Mouse (Mus musculus) kidney, adult 2 months (tissue): ENCODE data around the gene Rtf2. TPM values are rescaled to one million over a fixed set of nuclear protein-coding genes. Genes with fewer than 3 reads are reported as not detected.

Experiments
- DNase-seq: peaks from one replicate; pipeline ENCODE4 v3.0.0; 2021
- H3K27ac ChIP-seq: fragments of 200-500 bp; 2 replicates; pipeline ENCODE4 v1.5.1; 2012; ENCODE audit warnings: low read depth, low read length, control low read depth, inconsistent platforms; ENCODE audit not compliant: insufficient read depth
- H3K27me3 ChIP-seq: fragments of 200-500 bp; replicated peaks from 2 replicates; pipeline ENCODE4 v1.6.1; 2012; ENCODE audit warnings: mild to moderate bottlenecking, moderate library complexity, low read length, inconsistent platforms; ENCODE audit not compliant: control insufficient read depth, insufficient read depth
- H3K36me3 ChIP-seq: fragments of 200-500 bp; 2 replicates; pipeline ENCODE4 v1.6.1; 2012; ENCODE audit warnings: mild to moderate bottlenecking, moderate library complexity, low read length, inconsistent platforms; ENCODE audit not compliant: control insufficient read depth, insufficient read depth
- H3K4me1 ChIP-seq: fragments of 200-500 bp; 2 replicates; pipeline ENCODE4 v1.6.1; 2011; ENCODE audit warnings: low read length; ENCODE audit not compliant: control insufficient read depth, insufficient read depth
- H3K4me3 ChIP-seq: fragments of 200-500 bp; 2 replicates; pipeline ENCODE4 v1.5.1; 2011; ENCODE audit warnings: mild to moderate bottlenecking, low read depth, low read length, control low read depth; ENCODE audit not compliant: insufficient read depth
- CTCF ChIP-seq: fragments of 200-500 bp; conservative IDR thresholded peaks from 2 replicates; pipeline ENCODE4 v1.5.1; 2011; ENCODE audit warnings: low read depth, mild to moderate bottlenecking, control low read depth, low read length, moderate library complexity, mixed read lengths; ENCODE audit not compliant: insufficient read depth, insufficient read length
- POLR2A ChIP-seq: fragments of 200-500 bp; IDR thresholded peaks from one replicate; pipeline ENCODE4 v1.6.1; 2011; ENCODE audit warnings: low read depth, low read length, control low read depth
- WGBS: fragments of 180-500 bp; shearing (Covaris S2); methylation state at CpG from one replicate; pipeline ENCODE4 v1.1.7; 2018; 5-methylcytosine and 5-hydroxymethylcytosine counted together
- polyA plus RNA-seq: library from polyadenylated mRNA; depleted of rRNA; stranded (reverse); fragments of >200 nt; gene quantifications from 2 replicates; pipeline ENCODE4 v1.2.3, GENCODE M21; 2012; rRNA removed

Gene Rtf2
- polyA plus RNA-seq: 37.7 and 39.9 TPM in 2 replicates

- Histone ChIP-seq H3K27me3 (no peaks in the 10 kb centered on the region), H3K36me3 (no peaks in the 10 kb centered on the region), H3K4me1 (peaks cover 9% of the 10 kb centered on the region; the same call in 1 of the 2 replicates), H3K4me3 (peak within 1 kb of the TSS; percentile 94), H3K27ac (peak within 1 kb of the TSS; percentile 11)
- 2% methylated on average over 35 of the region's 35 CpGs for WGBS
- peak; percentile 100 for DNase-seq
- TF ChIP-seq POLR2A: no peak
- no peak for TF ChIP-seq CTCF
Measured at GRCm38 (mm10) chr2:172439843-172440639, at the start of gene Rtf2. Gene Rtf2, plus strand, starts transcription at chr2:172440556.

- H3K36me3 ChIP-seq: no peaks in the 10 kb centered on the region
- H3K27me3 ChIP-seq: no peaks in the 10 kb centered on the region
- no peak overlapping the region for H3K4me3 ChIP-seq
- WGBS: 62% methylated on average over 10 of the region's 10 CpGs
- H3K4me1 ChIP-seq: no peaks in the 10 kb centered on the region
- H3K27ac ChIP-seq: no peak overlapping the region
- no peak for TF ChIP-seq POLR2A
- TF ChIP-seq CTCF: no peak
- no peak for DNase-seq
Measured at GRCm38 (mm10) chr2:172392041-172392521, 48.3 kb upstream of the Rtf2 start.

GRCm38 (mm10) chr2:172393391-172394051 lies 46.8 kb upstream of the Rtf2 start, which contains the start of gene Cass4:
Gene Cass4, plus strand, starts transcription at chr2:172393794.
- no peak within 1 kb of the TSS for H3K27ac ChIP-seq
- WGBS: 36% methylated on average over 13 of the region's 13 CpGs
- H3K4me1 ChIP-seq: no peaks in the 10 kb centered on the region
- DNase-seq: peak; percentile 10
- no peak for TF ChIP-seq POLR2A
- TF ChIP-seq CTCF: no peak
- no peaks in the 10 kb centered on the region for H3K27me3 ChIP-seq
- H3K4me3 ChIP-seq: no peak within 1 kb of the TSS; the same call in 1 of the 2 replicates
- no peaks in the 10 kb centered on the region for H3K36me3 ChIP-seq

- no peaks in the 10 kb centered on the region for H3K36me3 ChIP-seq
- DNase-seq: no peak
- H3K27me3 ChIP-seq: no peaks in the 10 kb centered on the region
- no peak overlapping the region; the same call in 1 of the 2 replicates for H3K4me3 ChIP-seq
- no peak for TF ChIP-seq POLR2A
- H3K27ac ChIP-seq: no peak overlapping the region
- H3K4me1 ChIP-seq: no peaks in the 10 kb centered on the region
- WGBS: 83% methylated on average over 2 of the region's 2 CpGs
Measured at GRCm38 (mm10) chr2:172394052-172394392, 46.3 kb upstream of the Rtf2 start.

GRCm38 (mm10) chr2:172394671-172395070 lies 45.7 kb upstream of the Rtf2 start:
- no peaks in the 10 kb centered on the region for H3K36me3 ChIP-seq
- DNase-seq: no peak
- H3K27me3 ChIP-seq: no peaks in the 10 kb centered on the region
- no peaks in the 10 kb centered on the region for H3K4me1 ChIP-seq
- 79% methylated on average over 4 of the region's 4 CpGs for WGBS
- H3K27ac ChIP-seq: no peak overlapping the region
- no peak for TF ChIP-seq CTCF
- TF ChIP-seq POLR2A: no peak
- H3K4me3 ChIP-seq: no peak overlapping the region

GRCm38 (mm10) chr2:172395961-172396360 lies 44.4 kb upstream of the Rtf2 start:
- Histone ChIP-seq H3K27ac (no peak overlapping the region), H3K4me3 (no peak overlapping the region), H3K36me3 (no peaks in the 10 kb centered on the region), H3K4me1 (no peaks in the 10 kb centered on the region), H3K27me3 (no peaks in the 10 kb centered on the region)
- TF ChIP-seq CTCF (no peak), POLR2A (no peak)
- DNase-seq: no peak
- WGBS: 59% methylated on average over 9 of the region's 9 CpGs

- Histone ChIP-seq H3K36me3 (no peaks in the 10 kb centered on the region), H3K27me3 (no peaks in the 10 kb centered on the region), H3K27ac (no peak overlapping the region), H3K4me1 (no peaks in the 10 kb centered on the region), H3K4me3 (no peak overlapping the region)
- 25% methylated on average over 9 of the region's 9 CpGs for WGBS
- no peak for DNase-seq
- no peak for TF ChIP-seq CTCF
- no peak for TF ChIP-seq POLR2A
Measured at GRCm38 (mm10) chr2:172399901-172400300, 40.5 kb upstream of the Rtf2 start.
